Mouse (Mus musculus) frontal cortex, postnatal 14 days (tissue): ENCODE data around the gene Wfdc21.

Source experiments
- DNase-seq, 2 experiments: peaks; one replicate each; pipeline ENCODE4 v3.0.0; 2022; ENCODE audit warnings: low spot score in 2 of 2

Gene Wfdc21

GRCm38 (mm10) chr11:83746681-83747080 is at the start of gene Wfdc21:
Wfdc21 (plus strand) TSS chr11:83746940.
- DNase-seq = no peak

GRCm38 (mm10) chr11:83703705-83704104 is 43.0 kb upstream of the Wfdc21 start, which contains the start of gene Wfdc17:
Wfdc17 (plus strand) TSS chr11:83703991.
- DNase-seq = no peak

- no peak for DNase-seq
Measured at GRCm38 (mm10) chr11:83708715-83709114, 38.0 kb upstream of the Wfdc21 start, which contains the start of gene Wfdc18. Wfdc18 (plus strand) TSS chr11:83709015.

GRCm38 (mm10) chr11:83709683-83710082 is 37.1 kb upstream of the Wfdc21 start:
- peak in 1 of 2 experiments; percentile 3 for DNase-seq

- no peak for DNase-seq
Measured at GRCm38 (mm10) chr11:83712671-83713070, 34.1 kb upstream of the Wfdc21 start.

GRCm38 (mm10) chr11:83713925-83714324 is 32.8 kb upstream of the Wfdc21 start:
- no peak for DNase-seq

GRCm38 (mm10) chr11:83717042-83717665 is 29.6 kb upstream of the Wfdc21 start:
- no peak for DNase-seq

- no peak for DNase-seq
Measured at GRCm38 (mm10) chr11:83720766-83721165, 26.0 kb upstream of the Wfdc21 start.

GRCm38 (mm10) chr11:83728757-83729432 is 17.8 kb upstream of the Wfdc21 start:
- DNase-seq = no peak

- no peak for DNase-seq
Measured at GRCm38 (mm10) chr11:83731116-83731515, 15.6 kb upstream of the Wfdc21 start.

GRCm38 (mm10) chr11:83733071-83733640 is 13.6 kb upstream of the Wfdc21 start:
- DNase-seq = no peak

- no peak for DNase-seq
Measured at GRCm38 (mm10) chr11:83734215-83734614, 12.5 kb upstream of the Wfdc21 start.

GRCm38 (mm10) chr11:83735881-83736280 is 10.9 kb upstream of the Wfdc21 start:
- no peak for DNase-seq

GRCm38 (mm10) chr11:83737109-83737558 is 9.6 kb upstream of the Wfdc21 start:
- no peak for DNase-seq

- DNase-seq = peak; percentile 34 to 83
Measured at GRCm38 (mm10) chr11:83739241-83739640, 7.5 kb upstream of the Wfdc21 start.

GRCm38 (mm10) chr11:83740443-83740991 is 6.2 kb upstream of the Wfdc21 start:
- DNase-seq = no peak

- DNase-seq = no peak
Measured at GRCm38 (mm10) chr11:83741841-83742240, 4.9 kb upstream of the Wfdc21 start.

- DNase-seq = no peak
Measured at GRCm38 (mm10) chr11:83742731-83743355, 3.9 kb upstream of the Wfdc21 start.

- no peak for DNase-seq
Measured at GRCm38 (mm10) chr11:83743525-83743924, 3.2 kb upstream of the Wfdc21 start.

- no peak for DNase-seq
Measured at GRCm38 (mm10) chr11:83746152-83746551, 588 bp upstream of the Wfdc21 start.

- no peak for DNase-seq
Measured at GRCm38 (mm10) chr11:83747376-83748265, 881 bp downstream of the Wfdc21 start.
